Mouse (Mus musculus) hindbrain, embryonic 15.5 days (tissue): ENCODE data around the gene Dnajc1. TPM values are rescaled to one million over a fixed set of nuclear protein-coding genes. Genes with fewer than 3 reads are reported as not detected.

Experiments
- ATAC-seq: fragments of 200-750 bp; cut with Nextera tagmentation; 2 replicates; pipeline ENCODE4 v1.8.0; 2017; ENCODE audit warnings: low read depth, moderate number of reproducible peaks, moderate TSS enrichment; ENCODE audit not compliant: low FRiP score
- H3K27ac ChIP-seq: fragments of 300-500 bp; sonication (generic); replicated peaks from 2 replicates; pipeline ENCODE4 v1.5.1; 2015; ENCODE audit warnings: mild to moderate bottlenecking, inconsistent platforms
- H3K27me3 ChIP-seq: fragments of 300-500 bp; sonication (generic); 2 replicates; pipeline ENCODE4 v1.6.1; 2015; ENCODE audit warnings: control low read depth, inconsistent platforms
- H3K36me3 ChIP-seq: fragments of 300-500 bp; sonication (generic); 2 replicates; pipeline ENCODE4 v1.6.1; 2015; ENCODE audit warnings: control low read depth, inconsistent platforms
- H3K4me1 ChIP-seq: fragments of 300-500 bp; sonication (generic); replicated peaks from 2 replicates; pipeline ENCODE4 v1.6.1; 2015; ENCODE audit warnings: control low read depth, inconsistent platforms
- H3K4me2 ChIP-seq: fragments of 300-500 bp; sonication (generic); 2 replicates; pipeline ENCODE4 v1.6.1; 2015; ENCODE audit warnings: moderate library complexity, mild to moderate bottlenecking, inconsistent platforms
- H3K4me3 ChIP-seq: fragments of 300-500 bp; sonication (generic); 2 replicates; pipeline ENCODE4 v1.5.1; 2015; ENCODE audit warnings: mild to moderate bottlenecking, inconsistent platforms
- H3K9ac ChIP-seq: fragments of 300-500 bp; sonication (generic); 2 replicates; pipeline ENCODE4 v1.6.1; 2015; ENCODE audit warnings: inconsistent platforms
- H3K9me3 ChIP-seq: fragments of 300-500 bp; sonication (generic); 2 replicates; pipeline ENCODE4 v1.6.1; 2016; ENCODE audit warnings: control low read depth, inconsistent platforms
- WGBS: fragments of 180-500 bp; shearing (Covaris S2); methylation state at CpG from one replicate; pipeline ENCODE4 v1.1.7; 2015; 5-methylcytosine and 5-hydroxymethylcytosine counted together
- polyA plus RNA-seq: library from polyadenylated mRNA; unstranded; fragments of >200 nt; fragmentation: Nextera tagmentation; extraction: Ambion mirVana; gene quantifications from 2 replicates; pipeline ENCODE4 v1.2.1, GENCODE M21; 2015

Gene Dnajc1
- polyA plus RNA-seq, 1 experiment from 2014 or later: 19.0 TPM

- Histone ChIP-seq H3K27ac (no peak overlapping the region), H3K4me3 (no peak overlapping the region), H3K4me2 (no peak overlapping the region), H3K9me3 (no peaks in the 10 kb centered on the region), H3K27me3 (no peaks in the 10 kb centered on the region), H3K36me3 (no peaks in the 10 kb centered on the region), H3K4me1 (no peaks in the 10 kb centered on the region), H3K9ac (no peak overlapping the region)
- ATAC-seq: no peak
- 77% methylated on average over 3 of the region's 3 CpGs for WGBS
Observed at GRCm38 (mm10) chr2:18264579-18264978, 128.1 kb downstream of the Dnajc1 start.

- H3K9ac ChIP-seq: no peak overlapping the region
- H3K4me1 ChIP-seq: no peaks in the 10 kb centered on the region
- WGBS: 45% methylated on average over 1 of the region's 1 CpGs
- H3K4me2 ChIP-seq: no peak overlapping the region
- no peaks in the 10 kb centered on the region for H3K27me3 ChIP-seq
- H3K9me3 ChIP-seq: no peaks in the 10 kb centered on the region
- H3K27ac ChIP-seq: no peak overlapping the region
- no peak overlapping the region for H3K4me3 ChIP-seq
- ATAC-seq: no peak
- H3K36me3 ChIP-seq: no peaks in the 10 kb centered on the region
Observed at GRCm38 (mm10) chr2:18262298-18262697, 130.3 kb downstream of the Dnajc1 start.

- H3K9ac ChIP-seq: no peak overlapping the region
- WGBS: 96% methylated on average over 3 of the region's 3 CpGs
- H3K4me1 ChIP-seq: no peaks in the 10 kb centered on the region
- no peak for ATAC-seq
- H3K36me3 ChIP-seq: peaks cover 11% of the 10 kb centered on the region
- H3K4me3 ChIP-seq: no peak overlapping the region
- H3K9me3 ChIP-seq: 0 out of 2 replicates have a peak, but pooled peaks cover 3% of the 10 kb centered on the region
- no peaks in the 10 kb centered on the region for H3K27me3 ChIP-seq
- H3K27ac ChIP-seq: no peak overlapping the region
- no peak overlapping the region for H3K4me2 ChIP-seq
Observed at GRCm38 (mm10) chr2:18249224-18249623, 143.4 kb downstream of the Dnajc1 start.

- no peak overlapping the region for H3K27ac ChIP-seq
- H3K9me3 ChIP-seq: no peaks in the 10 kb centered on the region
- H3K4me3 ChIP-seq: no peak overlapping the region
- 94% methylated on average over 5 of the region's 5 CpGs for WGBS
- H3K4me1 ChIP-seq: peaks cover 11% of the 10 kb centered on the region; the same call in 1 of the 2 replicates
- H3K36me3 ChIP-seq: no peaks in the 10 kb centered on the region
- H3K9ac ChIP-seq: no peak overlapping the region
- no peaks in the 10 kb centered on the region for H3K27me3 ChIP-seq
- ATAC-seq: no peak
- no peak overlapping the region for H3K4me2 ChIP-seq
Observed at GRCm38 (mm10) chr2:18235524-18235923, 157.1 kb downstream of the Dnajc1 start.

- no peaks in the 10 kb centered on the region for H3K9me3 ChIP-seq
- H3K4me2 ChIP-seq: no peak overlapping the region
- ATAC-seq: 0 out of 2 replicates have a peak, but pooled peaks have one; percentile 42
- H3K27me3 ChIP-seq: no peaks in the 10 kb centered on the region
- H3K36me3 ChIP-seq: no peaks in the 10 kb centered on the region
- no peak overlapping the region for H3K4me3 ChIP-seq
- no peak overlapping the region for H3K9ac ChIP-seq
- peaks cover 11% of the 10 kb centered on the region; the same call in 1 of the 2 replicates for H3K4me1 ChIP-seq
- WGBS: 13% methylated on average over 5 of the region's 5 CpGs
- no peak overlapping the region for H3K27ac ChIP-seq
Observed at GRCm38 (mm10) chr2:18232883-18233567, 159.6 kb downstream of the Dnajc1 start.

GRCm38 (mm10) chr2:18231143-18231542 lies 161.5 kb downstream of the Dnajc1 start:
- 78% methylated on average over 4 of the region's 4 CpGs for WGBS

GRCm38 (mm10) chr2:18229279-18229678 lies 163.4 kb downstream of the Dnajc1 start:
- 29% methylated on average over 2 of the region's 2 CpGs for WGBS
- Histone ChIP-seq H3K9me3 (no peaks in the 10 kb centered on the region), H3K27ac (no peak overlapping the region), H3K36me3 (no peaks in the 10 kb centered on the region), H3K4me3 (no peak overlapping the region), H3K4me2 (no peak overlapping the region), H3K9ac (no peak overlapping the region), H3K27me3 (no peaks in the 10 kb centered on the region), H3K4me1 (peaks cover 11% of the 10 kb centered on the region; the same call in 1 of the 2 replicates)
- no peak for ATAC-seq

More at GRCm38 (mm10) chr2:18231143-18231542, 161.5 kb downstream of the Dnajc1 start:
- Histone ChIP-seq H3K4me1 (peaks cover 11% of the 10 kb centered on the region; the same call in 1 of the 2 replicates), H3K9me3 (no peaks in the 10 kb centered on the region), H3K9ac (no peak overlapping the region), H3K4me2 (no peak overlapping the region), H3K27ac (no peak overlapping the region), H3K27me3 (no peaks in the 10 kb centered on the region), H3K36me3 (no peaks in the 10 kb centered on the region), H3K4me3 (no peak overlapping the region)
- ATAC-seq: no peak

GRCm38 (mm10) chr2:18228486-18229062 lies 164.1 kb downstream of the Dnajc1 start:
- H3K9me3 ChIP-seq: no peaks in the 10 kb centered on the region
- 80% methylated on average over 8 of the region's 8 CpGs for WGBS
- H3K36me3 ChIP-seq: no peaks in the 10 kb centered on the region
- H3K27me3 ChIP-seq: no peaks in the 10 kb centered on the region
- no peak overlapping the region for H3K27ac ChIP-seq
- no peak overlapping the region for H3K9ac ChIP-seq
- no peak for ATAC-seq
- peaks cover 7% of the 10 kb centered on the region; the same call in 1 of the 2 replicates for H3K4me1 ChIP-seq
- no peak overlapping the region for H3K4me3 ChIP-seq
- H3K4me2 ChIP-seq: no peak overlapping the region

GRCm38 (mm10) chr2:18219569-18219968 lies 173.1 kb downstream of the Dnajc1 start:
- no peaks in the 10 kb centered on the region for H3K27me3 ChIP-seq
- H3K9ac ChIP-seq: no peak overlapping the region
- no peaks in the 10 kb centered on the region for H3K9me3 ChIP-seq
- H3K27ac ChIP-seq: no peak overlapping the region
- H3K4me1 ChIP-seq: 0 out of 2 replicates have a peak, but pooled peaks cover 5% of the 10 kb centered on the region
- no peak for ATAC-seq
- H3K4me2 ChIP-seq: no peak overlapping the region
- peaks cover 18% of the 10 kb centered on the region for H3K36me3 ChIP-seq
- H3K4me3 ChIP-seq: no peak overlapping the region
- WGBS: 84% methylated on average over 13 of the region's 13 CpGs

GRCm38 (mm10) chr2:18219136-18219535 lies 173.5 kb downstream of the Dnajc1 start:
- Histone ChIP-seq H3K9me3 (no peaks in the 10 kb centered on the region), H3K36me3 (peaks cover 18% of the 10 kb centered on the region), H3K9ac (no peak overlapping the region), H3K27me3 (no peaks in the 10 kb centered on the region), H3K4me3 (no peak overlapping the region), H3K4me2 (no peak overlapping the region), H3K27ac (no peak overlapping the region), H3K4me1 (0 out of 2 replicates have a peak, but pooled peaks cover 5% of the 10 kb centered on the region)
- WGBS: 76% methylated on average over 8 of the region's 8 CpGs
- no peak for ATAC-seq

GRCm38 (mm10) chr2:18218500-18218899 lies 174.1 kb downstream of the Dnajc1 start:
- Histone ChIP-seq H3K9ac (no peak overlapping the region), H3K4me2 (no peak overlapping the region), H3K27me3 (no peaks in the 10 kb centered on the region), H3K9me3 (no peaks in the 10 kb centered on the region), H3K4me3 (no peak overlapping the region), H3K27ac (no peak overlapping the region), H3K36me3 (peaks cover 22% of the 10 kb centered on the region), H3K4me1 (0 out of 2 replicates have a peak, but pooled peaks cover 5% of the 10 kb centered on the region)
- WGBS: 65% methylated on average over 5 of the region's 5 CpGs
- 0 out of 2 replicates have a peak, but pooled peaks have one; percentile 17 for ATAC-seq

- peaks cover 28% of the 10 kb centered on the region for H3K36me3 ChIP-seq
- peak; percentile 71 for ATAC-seq
- H3K27ac ChIP-seq: no peak overlapping the region
- no peak overlapping the region for H3K4me3 ChIP-seq
- H3K9me3 ChIP-seq: no peaks in the 10 kb centered on the region
- H3K4me1 ChIP-seq: 0 out of 2 replicates have a peak, but pooled peaks cover 5% of the 10 kb centered on the region
- H3K27me3 ChIP-seq: no peaks in the 10 kb centered on the region
- no peak overlapping the region for H3K4me2 ChIP-seq
- H3K9ac ChIP-seq: no peak overlapping the region
- WGBS: 70% methylated on average over 3 of the region's 3 CpGs
Observed at GRCm38 (mm10) chr2:18217867-18218266, 174.8 kb downstream of the Dnajc1 start.
